Mouse (Mus musculus): Measurements from ENCODE around the gene Enpp1.
A peak's percentile ranks its signal among the peaks of the same experiment; 100 is the strongest.

Gene Enpp1

GRCm38 (mm10) chr10:24596869-24597339 is 115.1 kb downstream of the Enpp1 start:
- no peak for DNase-seq (ENCODE audit: low spot score)

GRCm38 (mm10) chr10:24596003-24596868 is 115.7 kb downstream of the Enpp1 start:
- DNase-seq (ENCODE audit: low spot score), result peak; percentile 27

- DNase-seq (ENCODE audit: low spot score), result peak; percentile 73
Measured at GRCm38 (mm10) chr10:24595250-24596002, 116.5 kb downstream of the Enpp1 start, which contains the start of gene Ccn2. Ccn2 (plus strand) TSS chr10:24595442.

GRCm38 (mm10) chr10:24593556-24593955 is 118.4 kb downstream of the Enpp1 start:
- DNase-seq (ENCODE audit: low spot score), result no peak

- no peak for DNase-seq (ENCODE audit: low spot score)
Measured at GRCm38 (mm10) chr10:24592969-24593368, 119.0 kb downstream of the Enpp1 start.

GRCm38 (mm10) chr10:24592318-24592717 is 119.6 kb downstream of the Enpp1 start:
- DNase-seq (ENCODE audit: low spot score), result no peak

- no peak for DNase-seq (ENCODE audit: low spot score)
Measured at GRCm38 (mm10) chr10:24591741-24592140, 120.2 kb downstream of the Enpp1 start.

- peak; percentile 60 for DNase-seq (ENCODE audit: low spot score)
Measured at GRCm38 (mm10) chr10:24591136-24591535, 120.8 kb downstream of the Enpp1 start.

GRCm38 (mm10) chr10:24590546-24590945 is 121.4 kb downstream of the Enpp1 start:
- DNase-seq (ENCODE audit: low spot score), result no peak

GRCm38 (mm10) chr10:24589238-24589637 is 122.7 kb downstream of the Enpp1 start:
- no peak for DNase-seq (ENCODE audit: low spot score)

- no peak for DNase-seq (ENCODE audit: low spot score)
Measured at GRCm38 (mm10) chr10:24588824-24589223, 123.1 kb downstream of the Enpp1 start.

Data from testis, postnatal 14 days (tissue).